Comparison of ENCODE assay signal across 8 mouse cellular contexts in genomic region chr10:59703060-59703760, GRCm38 (mm10). TPM values are rescaled to one million over a fixed set of nuclear protein-coding genes. Genes with fewer than 3 reads are reported as not detected.
DNase-seq lines count a peak whose midpoint lies in the region; ATAC-seq lines count a peak whose summit lies in the region.

No protein-coding gene starts in this region.

- H3K36me3 ChIP-seq in heart, embryonic 15.5 days, result no peaks in the 10 kb centered on the region
- H3K36me3 ChIP-seq in hindbrain, embryonic 10.5 days, result no peaks in the 10 kb centered on the region

- intact Hi-C loops in gastrocnemius, postnatal 36 days (cut with DNase I), result loop anchor here (5.0 kb wide), 1 partner anchor 86 kb away; the partner anchor contains the start of genes Gm10322 and Mcu

- peaks cover 8% of the 10 kb centered on the region for H3K4me1 ChIP-seq in heart, embryonic 15.5 days (replicated peaks)
- H3K4me1 ChIP-seq in hindbrain, embryonic 10.5 days (replicated peaks), result peaks cover 14% of the 10 kb centered on the region

- no peak for ATAC-seq in heart, embryonic 15.5 days (replicated peaks; ENCODE audit: insufficient number of reproducible peaks, insufficient read depth, low FRiP score, low read depth)
- ATAC-seq in megakaryocyte progenitor cell, adult 5-6 weeks (replicated peaks; ENCODE audit: poor library complexity), result peak; percentile 3; the same call in 1 of the 2 replicates

- H3K4me3 ChIP-seq in heart, embryonic 15.5 days, result peak overlapping the region; percentile 77
- H3K4me3 ChIP-seq in hindbrain, embryonic 10.5 days, result peak overlapping the region; percentile 80

- peak overlapping the region; percentile 87 for H3K4me2 ChIP-seq in heart, embryonic 15.5 days

- 11% methylated on average over 15 of the region's 15 CpGs for WGBS in heart, embryonic 15.5 days
- WGBS in hindbrain, embryonic 10.5 days, result 13% methylated on average over 15 of the region's 15 CpGs

- no peaks in the 10 kb centered on the region for H3K27me3 ChIP-seq in heart, embryonic 15.5 days
- no peaks in the 10 kb centered on the region for H3K27me3 ChIP-seq in hindbrain, embryonic 10.5 days (ENCODE audit: insufficient read depth, poor library complexity, severe bottlenecking)

- peak overlapping the region; percentile 77 for H3K27ac ChIP-seq in heart, embryonic 15.5 days
- peak overlapping the region; percentile 86 for H3K27ac ChIP-seq in hindbrain, embryonic 10.5 days

- DNase-seq in heart, postnatal 4 days, result no peak
- DNase-seq in NIH3T3 (ENCODE audit: low read depth), result peak; percentile 23
- DNase-seq in hindbrain, embryonic 10.5 days (ENCODE audit: low spot score), result no peak
- no peak for DNase-seq in right cerebral cortex, postnatal 4 days
- DNase-seq in right cerebral cortex, postnatal 10 days (ENCODE audit: low spot score in 2 of 2), result no peak
- no peak for DNase-seq in gastrocnemius, postnatal 36 days

- H3K9ac ChIP-seq in heart, embryonic 15.5 days, result peak overlapping the region; percentile 79

- H3K9me3 ChIP-seq in heart, embryonic 15.5 days (replicated peaks), result no peaks in the 10 kb centered on the region
- no peaks in the 10 kb centered on the region for H3K9me3 ChIP-seq in hindbrain, embryonic 10.5 days

RNA-seq across cellular contexts. Expression of gene Micu1, which starts 0.9 kb away (rescaled TPM):
- 32.7 and 44.2 TPM in 2 replicates for polyA plus RNA-seq in heart, embryonic 15.5 days (2015; fragmentation: Nextera tagmentation; extraction: Ambion mirVana)
- total RNA-seq in heart, postnatal 4 days (2021), result 10 to 100 TPM; 30.8 to 34.7 TPM
- polyA plus RNA-seq in hindbrain, embryonic 10.5 days (2016; fragmentation: Nextera tagmentation; extraction: Ambion mirVana), result 57.0 and 63.9 TPM in 2 replicates
- 42.0 and 51.5 TPM in 2 replicates for total RNA-seq in megakaryocyte progenitor cell, adult 5-6 weeks (2015)
- 60.3 and 60.7 TPM in 2 replicates for total RNA-seq in megakaryocyte progenitor cell, adult 5-6 weeks (2017)
- total RNA-seq in gastrocnemius, postnatal 36 days (2021), result 10 to 100 TPM; 47.8 to 53.1 TPM
